Mouse (Mus musculus): ENCODE data around the gene Arpc5l.

DNA sequence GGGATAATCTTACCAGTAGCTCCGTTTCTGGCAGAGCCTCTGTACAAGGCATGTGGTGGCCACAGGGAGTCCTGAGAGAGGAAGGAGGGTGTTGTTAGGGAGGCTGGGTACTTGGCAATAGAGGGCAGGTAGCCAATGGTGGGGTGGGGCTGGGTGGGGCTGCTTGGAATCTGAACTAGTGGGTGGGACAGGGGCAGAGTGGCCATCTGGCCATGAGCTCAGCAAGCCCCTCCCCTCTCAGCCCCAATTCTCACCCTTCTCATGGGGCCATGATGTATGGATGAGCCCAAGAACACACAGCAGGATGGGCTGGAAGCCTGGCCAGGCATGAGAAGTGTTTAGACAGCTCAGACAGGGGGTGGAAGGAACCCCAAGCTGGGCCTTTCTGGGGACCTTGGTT, 17.8 kb upstream of the Arpc5l start:
- TF ChIP-seq POLR2A (IDR thresholded peaks at IDR 0.05; ENCODE audit: borderline replicate concordance, insufficient read depth, low read length) (no peak), CTCF (IDR thresholded peaks at IDR 0.05; ENCODE audit: borderline replicate concordance, insufficient read depth, low read depth, low read length) (no peak)
